In genomic region chr1:182302176-182302870, GRCm38 (mm10) we compare ENCODE assay signal across 31 mouse cellular contexts. TPM values are rescaled to one million over a fixed set of nuclear protein-coding genes. Genes with fewer than 3 reads are reported as not detected.
DNase-seq lines count a peak whose midpoint lies in the region; ATAC-seq and TF ChIP-seq lines count a peak whose summit lies in the region.
"Had no signal": no experiment of that assay in that cellular context is flagged by ENCODE, and none has a peak within 500 bp of the region (broad histone marks: within the 10 kb centered on the region; RNA-seq: fewer than 3 reads in every experiment).

No protein-coding gene starts in this region.

- no peak for ATAC-seq in stomach, postnatal 0 days (ENCODE audit: low FRiP score, low TSS enrichment)
- ATAC-seq: forebrain, embryonic 13.5 days; intestine, embryonic 16.5 days had no signal

- no peak overlapping the region for H3K4me3 ChIP-seq in heart, embryonic 10.5 days
- H3K4me3 ChIP-seq in CH12.LX (replicated peaks in 1 of 3; ENCODE audit: low read depth in 2 of 3, low read length in 2 of 3, poor library complexity in 1 of 3), result peak overlapping the region in 1 of 3 experiments; percentile 6
- no peak overlapping the region for H3K4me3 ChIP-seq in stomach, postnatal 0 days (ENCODE audit: low read depth, low read length)
- H3K4me3 ChIP-seq: embryonic facial prominence, embryonic 13.5 days; forebrain, embryonic 13.5 days; hindbrain, embryonic 13.5 days; neural tube, embryonic 15.5 days; stomach, embryonic 15.5 days had no signal

- no peak overlapping the region for H3K27ac ChIP-seq in heart, embryonic 10.5 days
- peak overlapping the region; percentile 49 for H3K27ac ChIP-seq in CH12.LX (ENCODE audit: insufficient read depth, low read depth)
- peak overlapping the region; percentile 74 for H3K27ac ChIP-seq in stomach, postnatal 0 days (replicated peaks)
- H3K27ac ChIP-seq: embryonic facial prominence, embryonic 13.5 days; forebrain, embryonic 13.5 days; hindbrain, embryonic 13.5 days; kidney, postnatal 0 days; liver, embryonic 14.5 days; macrophage; neural tube, embryonic 15.5 days; stomach, embryonic 15.5 days had no signal

- dilution Hi-C loops in CH12.LX (cut with MboI; ENCODE audit: extremely low pct_ligation_motif_present, extremely low pct_unique_long_range_greater_than_20kb, low sequenced_read_pairs), result no loop called here

- peak; percentile 45 for DNase-seq in heart, embryonic 10.5 days (ENCODE audit: low spot score)
- DNase-seq in heart, postnatal 25 days (ENCODE audit: low spot score), result no peak
- DNase-seq in 416B (ENCODE audit: low read depth) (peak; percentile 80), CH12.LX (ENCODE audit: extremely low read depth) (peak; percentile 67)
- DNase-seq in stomach, postnatal 0 days (ENCODE audit: low spot score), result peak; percentile 8
- no peak for DNase-seq in kidney, postnatal 4 days
- DNase-seq: adrenal gland, adult 8-10 months; cerebellum, adult 11 months; cerebellum, adult 9-10 months; embryo, embryonic 11 days; gastrocnemius, postnatal 10 days; heart, postnatal 4 days; kidney, adult 8-10 months; layer of hippocampus, postnatal 36 days; liver; lung, adult 2 months; lung, postnatal 10 days; midbrain, embryonic 14.5 days; thymus, adult 2 months; thymus, postnatal 36 days had no signal

- no peaks in the 10 kb centered on the region for H3K79me2 ChIP-seq in CH12.LX (replicated peaks; ENCODE audit: control insufficient read depth, extremely low read depth, insufficient read depth, poor library complexity, severe bottlenecking)

- no peaks in the 10 kb centered on the region for H3K27me3 ChIP-seq in heart, embryonic 10.5 days (ENCODE audit: insufficient read depth, poor library complexity, severe bottlenecking)
- H3K27me3 ChIP-seq in CH12.LX (replicated peaks), result no peaks in the 10 kb centered on the region
- no peaks in the 10 kb centered on the region for H3K27me3 ChIP-seq in stomach, postnatal 0 days (ENCODE audit: control insufficient read depth, insufficient read depth, low read length)
- H3K27me3 ChIP-seq: embryonic facial prominence, embryonic 13.5 days; forebrain, embryonic 13.5 days; hindbrain, embryonic 13.5 days; neural tube, embryonic 15.5 days; stomach, embryonic 15.5 days had no signal

- 70% methylated on average over 6 of the region's 6 CpGs for WGBS in heart, embryonic 10.5 days
- 67% methylated on average over 6 of the region's 6 CpGs for WGBS in stomach, postnatal 0 days

- no peaks in the 10 kb centered on the region for H3K4me1 ChIP-seq in heart, embryonic 10.5 days
- peaks cover 4 to 15% of the 10 kb centered on the region in 2 experiments; a peak in 3 of 4 replicates for H3K4me1 ChIP-seq in CH12.LX (ENCODE audit: control insufficient read depth in 1 of 2, insufficient read depth in 2 of 2)
- H3K4me1 ChIP-seq in stomach, postnatal 0 days (replicated peaks; ENCODE audit: control insufficient read depth, insufficient read depth), result no peaks in the 10 kb centered on the region
- H3K4me1 ChIP-seq: embryonic facial prominence, embryonic 13.5 days; forebrain, embryonic 13.5 days; hindbrain, embryonic 13.5 days; neural tube, embryonic 15.5 days; stomach, embryonic 15.5 days had no signal

- no peak for TF ChIP-seq POLR2A in CH12.LX (IDR thresholded peaks at IDR 0.05; ENCODE audit: low read depth, low read length)

- peak overlapping the region; percentile 57; the same call in 1 of the 2 replicates for H3K9ac ChIP-seq in CH12.LX (ENCODE audit: insufficient read depth, low read depth)
- H3K9ac ChIP-seq in stomach, postnatal 0 days (ENCODE audit: low read length), result no peak overlapping the region
- H3K9ac ChIP-seq: embryonic facial prominence, embryonic 13.5 days; forebrain, embryonic 13.5 days; hindbrain, embryonic 13.5 days; liver, embryonic 14.5 days; neural tube, embryonic 15.5 days; stomach, embryonic 15.5 days had no signal

- no peaks in the 10 kb centered on the region for H3K9me3 ChIP-seq in heart, embryonic 10.5 days
- no peaks in the 10 kb centered on the region for H3K9me3 ChIP-seq in CH12.LX (replicated peaks; ENCODE audit: low read length)
- no peaks in the 10 kb centered on the region for H3K9me3 ChIP-seq in stomach, postnatal 0 days (ENCODE audit: control insufficient read depth, low read length)
- H3K9me3 ChIP-seq: embryonic facial prominence, embryonic 13.5 days; forebrain, embryonic 13.5 days; G1E; hindbrain, embryonic 13.5 days; neural tube, embryonic 15.5 days; stomach, embryonic 15.5 days had no signal

- peak overlapping the region; percentile 57 for H3K4me2 ChIP-seq in CH12.LX (ENCODE audit: insufficient read depth, low read depth, poor library complexity, severe bottlenecking)
- H3K4me2 ChIP-seq in stomach, postnatal 0 days (replicated peaks; ENCODE audit: low read depth), result no peak overlapping the region
- H3K4me2 ChIP-seq: embryonic facial prominence, embryonic 13.5 days; forebrain, embryonic 13.5 days; heart, embryonic 11.5 days; hindbrain, embryonic 13.5 days; neural tube, embryonic 15.5 days; stomach, embryonic 15.5 days had no signal

- no peak for TF ChIP-seq CTCF in CH12.LX (conservative IDR thresholded peaks at IDR 0.05 in 1 of 2, IDR thresholded peaks at IDR 0.05 in 1 of 2; ENCODE audit: low read depth in 2 of 2, low read length in 2 of 2)
- no peak for TF ChIP-seq CTCF in stomach, postnatal 0 days (IDR thresholded peaks at IDR 0.05; ENCODE audit: low read depth)

- H3K36me3 ChIP-seq in heart, embryonic 10.5 days, result no peaks in the 10 kb centered on the region
- H3K36me3 ChIP-seq in CH12.LX (replicated peaks in 1 of 2; ENCODE audit: control insufficient read depth in 1 of 2, insufficient read depth in 1 of 2, low read length in 1 of 2), result no peaks in the 10 kb centered on the region
- no peaks in the 10 kb centered on the region for H3K36me3 ChIP-seq in stomach, postnatal 0 days (ENCODE audit: control insufficient read depth, insufficient read depth, low read length)
- H3K36me3 ChIP-seq: embryonic facial prominence, embryonic 13.5 days; G1E; hindbrain, embryonic 13.5 days; neural tube, embryonic 15.5 days; stomach, embryonic 15.5 days had no signal

- intact Hi-C loops in heart, postnatal 25 days (cut with DNase I), result no loop called here

- in situ Hi-C loops in CH12.LX (cut with MboI; ENCODE audit: low pct_ligation_motif_present, low pct_unique_long_range_greater_than_20kb, low sequenced_read_pairs), result no loop called here

- TF ChIP-seq RAD21 in CH12.LX (IDR thresholded peaks at IDR 0.05; ENCODE audit: low read depth, low read length), result no peak; the same call in 1 of the 2 replicates

- peak; percentile 77 for TF ChIP-seq EP300 in CH12.LX (IDR thresholded peaks at IDR 0.05; ENCODE audit: low read length)
- TF ChIP-seq EP300 in stomach, postnatal 0 days (optimal IDR thresholded peaks at IDR 0.05), result no peak

TF ChIP-seq in CH12.LX, 34 proteins besides CTCF, POLR2A, EP300 and RAD21 (continues in another document):
- TF ChIP-seq HCFC1 (IDR thresholded peaks at IDR 0.05; ENCODE audit: low read depth, low read length) (peak; percentile 39; the same call in 1 of the 2 replicates), SIN3A (IDR thresholded peaks at IDR 0.05; ENCODE audit: low read length) (peak; percentile 65; the same call in 1 of the 2 replicates), ETS1 (conservative IDR thresholded peaks at IDR 0.05; ENCODE audit: low read depth, low read length) (peak; percentile 73), TCF12 (IDR thresholded peaks at IDR 0.05; ENCODE audit: low read depth, low read length) (0 out of 2 replicates have a peak, but pooled peaks have one; percentile 18), MYC (IDR thresholded peaks at IDR 0.05; ENCODE audit: low read depth, low read length) (peak; percentile 84), NELFE (IDR thresholded peaks at IDR 0.05; ENCODE audit: low read depth, low read length) (no peak), ZMIZ1 (IDR thresholded peaks at IDR 0.05; ENCODE audit: low read depth, low read length) (0 out of 2 replicates have a peak, but pooled peaks have one; percentile 33), JUN (IDR thresholded peaks at IDR 0.05; ENCODE audit: insufficient read depth, low read depth, low read length) (peak; percentile 53), CHD1 (IDR thresholded peaks at IDR 0.05; ENCODE audit: low read depth, low read length) (no peak), IRF4 (IDR thresholded peaks at IDR 0.05; ENCODE audit: low read depth, low read length) (peak; percentile 62), PAX5 (IDR thresholded peaks at IDR 0.05; ENCODE audit: low read length) (no peak), USF2 (conservative IDR thresholded peaks at IDR 0.05; ENCODE audit: low read depth, low read length) (0 out of 2 replicates have a peak, but pooled peaks have one; percentile 3), BHLHE40 (IDR thresholded peaks at IDR 0.05; ENCODE audit: low read depth, low read length) (peak; percentile 48), GABPA (IDR thresholded peaks at IDR 0.05; ENCODE audit: insufficient replicate concordance, low read depth, low read length) (no peak), ZKSCAN1 (IDR thresholded peaks at IDR 0.05; ENCODE audit: borderline replicate concordance, low read depth, low read length) (no peak), ZNF384 (IDR thresholded peaks at IDR 0.05; ENCODE audit: low read depth, low read length) (no peak), JUND (conservative IDR thresholded peaks at IDR 0.05; ENCODE audit: low read depth, low read length) (peak; percentile 73), MXI1 (IDR thresholded peaks at IDR 0.05; ENCODE audit: low read depth, low read length) (peak; percentile 89), KAT2A (IDR thresholded peaks at IDR 0.05; ENCODE audit: insufficient replicate concordance, low read length) (no peak), CHD2 (IDR thresholded peaks at IDR 0.05; ENCODE audit: low read length) (peak; percentile 61), NRF1 (IDR thresholded peaks at IDR 0.05; ENCODE audit: low read depth, low read length) (no peak), TBP (conservative IDR thresholded peaks at IDR 0.05; ENCODE audit: low read depth, low read length) (0 out of 2 replicates have a peak, but pooled peaks have one; percentile 29)

RNA-seq across cellular contexts. Expression of gene Degs1, which starts 19.7 kb away (rescaled TPM):
- polyA plus RNA-seq in heart, embryonic 10.5 days (2016; fragmentation: Nextera tagmentation; extraction: Ambion mirVana), result 156 and 164 TPM in 2 replicates
- total RNA-seq in heart, postnatal 25 days (2021), result 10 to 100 TPM; 54.9 to 60.7 TPM
- total RNA-seq in CH12.LX (2012; rRNA removed) (54.2 and 57.8 TPM in 2 replicates), CH12.LX (2014; rRNA removed) (124 TPM in 2 replicates)
- 89.3 and 117 TPM in 2 replicates for polyA plus RNA-seq in CH12.LX (2012; ENCODE audit: insufficient read length, low read depth)
- polyA plus RNA-seq in stomach, postnatal 0 days (2015; fragmentation: Nextera tagmentation; extraction: Ambion mirVana), result 214 and 223 TPM in 2 replicates

RNA-seq across cellular contexts. Expression of gene Fbxo28, which starts 39.1 kb away (rescaled TPM):
- 14.6 and 19.0 TPM in 2 replicates for polyA plus RNA-seq in heart, embryonic 10.5 days (2016; fragmentation: Nextera tagmentation; extraction: Ambion mirVana)
- 10 to 100 TPM; 21.3 to 21.5 TPM for total RNA-seq in heart, postnatal 25 days (2021)
- total RNA-seq in CH12.LX (2012; rRNA removed), result 12.6 and 14.2 TPM in 2 replicates
- 12.7 and 13.3 TPM in 2 replicates for total RNA-seq in CH12.LX (2014; rRNA removed)
- polyA plus RNA-seq in CH12.LX (2012; ENCODE audit: insufficient read length, low read depth), result 11.9 and 16.9 TPM in 2 replicates
- polyA plus RNA-seq in stomach, postnatal 0 days (2015; fragmentation: Nextera tagmentation; extraction: Ambion mirVana), result 12.6 and 13.6 TPM in 2 replicates

Comparison
In these comparisons a context has a peak if more than half of its experiments do, and no peak if none do; other contexts are left out.
1. DNase-seq: peak in heart, embryonic 10.5 days (single experiment), 416B (single experiment), CH12.LX (single experiment) and stomach, postnatal 0 days (single experiment); none in heart, postnatal 25 days (single experiment) and kidney, postnatal 4 days (0 of 2).